Mouse (Mus musculus) embryo, embryonic 11 days (tissue): ENCODE measurements around the gene Sult2a5.

Experiments
- DNase-seq: peaks from one replicate; pipeline ENCODE4 v3.0.0-alpha.2; 2015

Gene Sult2a5

DNA sequence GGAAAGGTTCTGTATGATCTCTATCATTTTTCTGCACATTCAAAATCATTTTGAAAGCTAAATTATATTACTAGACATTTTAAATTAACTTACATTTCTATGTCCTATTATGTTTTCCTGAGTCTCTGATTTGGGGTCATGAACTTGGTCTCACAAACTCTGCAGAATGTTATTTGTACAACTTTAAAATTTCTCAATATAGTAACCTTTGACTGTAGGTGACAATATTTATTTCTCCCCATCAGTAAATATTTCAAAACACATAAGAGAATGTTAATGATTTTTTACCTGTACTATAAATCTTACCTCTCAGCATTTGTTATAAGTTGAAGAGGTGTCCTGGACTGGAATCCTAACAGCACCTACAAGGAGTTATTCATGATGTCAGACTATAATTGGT is at the start of gene Sult2a5:
Sult2a5 (plus strand) TSS at position 301 of the 400 bp plus-strand sequence.
- DNase-seq = no peak
